Mouse (Mus musculus): ENCODE measurements around the gene Gpr83. TPM values are rescaled to one million over a fixed set of nuclear protein-coding genes. Genes with fewer than 3 reads are reported as not detected.
"Not testable (repeated sequence)": the region's sequence is repeated elsewhere in the genome, so short reads cannot be mapped to it uniquely, and the experiment has no call there.

Gene Gpr83
- total RNA-seq, 2 experiments from 2014 or later = 0.08 to 0.31 TPM

GRCm38 (mm10) chr9:14868326-14868725, 8.3 kb downstream of the Gpr83 start:
- no peak for DNase-seq (ENCODE audit: low spot score in 2 of 2)

- DNase-seq (ENCODE audit: low spot score in 2 of 2) = no peak
Measured at GRCm38 (mm10) chr9:14870377-14870776, 10.4 kb downstream of the Gpr83 start.

GRCm38 (mm10) chr9:14870802-14871201, 10.8 kb downstream of the Gpr83 start:
- no peak for DNase-seq (ENCODE audit: low spot score in 2 of 2)

- no peak for DNase-seq (ENCODE audit: low spot score in 2 of 2)
Measured at GRCm38 (mm10) chr9:14871536-14871935, 11.5 kb downstream of the Gpr83 start.

- DNase-seq (ENCODE audit: low spot score in 2 of 2) = no peak
Measured at GRCm38 (mm10) chr9:14872181-14872930, 12.3 kb downstream of the Gpr83 start.

GRCm38 (mm10) chr9:14875743-14876507, 15.9 kb downstream of the Gpr83 start:
- DNase-seq (ENCODE audit: low spot score in 2 of 2) = no peak

- not testable (repeated sequence) for DNase-seq (ENCODE audit: low spot score in 2 of 2)
Measured at GRCm38 (mm10) chr9:14876566-14876965, 16.6 kb downstream of the Gpr83 start.

- DNase-seq (ENCODE audit: low spot score in 2 of 2) = no peak
Measured at GRCm38 (mm10) chr9:14884641-14885040, 24.6 kb downstream of the Gpr83 start.

- DNase-seq (ENCODE audit: low spot score in 2 of 2) = no peak
Measured at GRCm38 (mm10) chr9:14885151-14885550, 25.1 kb downstream of the Gpr83 start.

GRCm38 (mm10) chr9:14885954-14886353, 25.9 kb downstream of the Gpr83 start:
- no peak for DNase-seq (ENCODE audit: low spot score in 2 of 2)

- no peak for DNase-seq (ENCODE audit: low spot score in 2 of 2)
Measured at GRCm38 (mm10) chr9:14887787-14888382, 27.9 kb downstream of the Gpr83 start.

- no peak for DNase-seq (ENCODE audit: low spot score in 2 of 2)
Measured at GRCm38 (mm10) chr9:14888671-14889070, 28.7 kb downstream of the Gpr83 start.

GRCm38 (mm10) chr9:14890699-14891098, 30.7 kb downstream of the Gpr83 start:
- DNase-seq (ENCODE audit: low spot score in 2 of 2) = no peak

GRCm38 (mm10) chr9:14891891-14892290, 31.9 kb downstream of the Gpr83 start:
- no peak for DNase-seq (ENCODE audit: low spot score in 2 of 2)

- no peak for DNase-seq (ENCODE audit: low spot score in 2 of 2)
Measured at GRCm38 (mm10) chr9:14893388-14893787, 33.4 kb downstream of the Gpr83 start.

- DNase-seq (ENCODE audit: low spot score in 2 of 2) = no peak
Measured at GRCm38 (mm10) chr9:14894628-14895027, 34.6 kb downstream of the Gpr83 start.

GRCm38 (mm10) chr9:14895237-14895835, 35.3 kb downstream of the Gpr83 start:
- no peak for DNase-seq (ENCODE audit: low spot score in 2 of 2)

- DNase-seq (ENCODE audit: low spot score in 2 of 2) = no peak
Measured at GRCm38 (mm10) chr9:14897102-14897501, 37.1 kb downstream of the Gpr83 start.

GRCm38 (mm10) chr9:14901757-14902156, 41.7 kb downstream of the Gpr83 start:
- no peak for DNase-seq (ENCODE audit: low spot score in 2 of 2)

- DNase-seq (ENCODE audit: low spot score in 2 of 2) = no peak
Measured at GRCm38 (mm10) chr9:14902416-14902815, 42.4 kb downstream of the Gpr83 start.

GRCm38 (mm10) chr9:14903006-14903405, 43.0 kb downstream of the Gpr83 start:
- DNase-seq (ENCODE audit: low spot score in 2 of 2) = no peak

Data from adrenal gland, postnatal 4 days (tissue).